Mouse (Mus musculus): ENCODE measurements around the gene Nrk. TPM values are rescaled to one million over a fixed set of nuclear protein-coding genes. Genes with fewer than 3 reads are reported as not detected.

Gene Nrk
- polyA plus RNA-seq (2014; fragmentation: Nextera tagmentation; extraction: Ambion mirVana): 6.4 and 13.3 TPM in 2 replicates

DNA sequence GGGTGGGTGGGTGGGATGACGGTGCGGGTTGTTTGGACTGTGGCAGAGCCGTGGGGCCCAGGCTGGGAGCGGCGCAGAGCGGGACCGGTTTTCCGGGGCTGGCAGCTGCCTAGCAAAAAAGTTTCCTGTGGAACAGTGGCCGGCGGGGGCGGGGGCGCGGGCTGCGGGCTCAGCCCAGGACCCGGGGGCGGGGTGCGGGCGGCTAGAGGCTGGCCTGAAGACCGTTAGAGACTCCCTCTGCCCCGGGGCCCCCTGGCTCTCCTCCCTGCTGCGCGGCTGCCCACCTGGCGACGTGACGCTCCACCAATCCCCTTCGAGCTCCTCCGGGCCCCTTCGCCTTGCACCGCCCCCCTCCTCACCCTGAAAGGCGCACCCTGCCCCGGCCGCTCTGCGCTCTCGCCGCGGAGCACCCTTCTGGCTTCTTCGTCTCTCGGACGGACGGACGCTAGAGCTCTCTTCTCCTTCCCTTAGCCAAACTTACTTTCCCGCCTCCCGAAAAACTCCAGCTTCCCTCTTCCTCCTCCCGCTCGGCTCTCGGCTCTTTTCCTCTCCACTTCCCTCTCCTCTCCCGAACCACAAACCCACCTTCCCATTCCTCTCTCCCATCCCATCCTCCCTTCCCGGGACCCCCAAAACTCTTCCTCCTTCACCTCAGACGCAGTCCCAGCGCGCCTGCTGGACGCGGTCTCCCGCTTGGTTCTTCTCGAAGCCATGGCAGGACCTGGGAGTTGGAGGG lies at the start of gene Nrk:
Gene Nrk, plus strand, starts transcription at position 390 of the 736 bp plus-strand sequence.
- Histone ChIP-seq H3K27ac (ENCODE audit: low read depth, low read length) (no peak within 1 kb of the TSS), H3K4me1 (ENCODE audit: control insufficient read depth, insufficient read depth, low read length) (no peaks in the 10 kb centered on the region), H3K9me3 (ENCODE audit: control insufficient read depth, low read length) (no peaks in the 10 kb centered on the region), H3K4me2 (replicated peaks; ENCODE audit: low read depth, low read length) (peak within 1 kb of the TSS; percentile 53), H3K4me3 (ENCODE audit: low read length) (peak within 1 kb of the TSS; percentile 46), H3K36me3 (ENCODE audit: control insufficient read depth, insufficient read depth, low read length) (no peaks in the 10 kb centered on the region), H3K9ac (ENCODE audit: low read depth, low read length) (peak within 1 kb of the TSS; percentile 31; the same call in 1 of the 2 replicates), H3K27me3 (ENCODE audit: control insufficient read depth, insufficient read depth, low read length) (no peaks in the 10 kb centered on the region)
- WGBS: 33% methylated on average over 39 of the region's 55 CpGs
- peak; percentile 95 for ATAC-seq (ENCODE audit: low FRiP score, low TSS enrichment)

DNA sequence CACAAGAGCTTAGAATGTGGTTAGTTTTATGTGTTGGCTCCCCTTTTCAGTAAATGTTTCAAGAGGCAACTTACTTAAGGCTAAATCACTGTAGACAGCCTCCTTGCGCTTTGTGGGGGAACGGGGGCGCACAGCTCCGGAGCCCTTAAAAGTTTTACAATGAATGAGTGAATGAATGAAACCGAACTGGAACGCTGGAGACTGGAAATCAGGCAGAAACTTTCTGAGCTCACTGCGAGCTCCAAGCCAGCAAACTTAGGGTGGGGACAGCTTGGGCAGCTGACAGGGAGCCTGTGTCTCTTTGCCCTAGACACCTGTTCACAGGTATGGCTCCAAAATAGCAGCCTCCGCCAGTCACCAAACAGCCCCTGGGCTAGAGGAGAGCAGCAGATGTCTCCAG lies 864 bp upstream of the Nrk start:
- Histone ChIP-seq H3K4me1 (ENCODE audit: control insufficient read depth, insufficient read depth, low read length) (no peaks in the 10 kb centered on the region), H3K36me3 (ENCODE audit: control insufficient read depth, insufficient read depth, low read length) (no peaks in the 10 kb centered on the region), H3K27ac (ENCODE audit: low read depth, low read length) (no peak overlapping the region), H3K9ac (ENCODE audit: low read depth, low read length) (no peak overlapping the region), H3K4me2 (replicated peaks; ENCODE audit: low read depth, low read length) (peak overlapping the region; percentile 53), H3K27me3 (ENCODE audit: control insufficient read depth, insufficient read depth, low read length) (no peaks in the 10 kb centered on the region), H3K9me3 (ENCODE audit: control insufficient read depth, low read length) (no peaks in the 10 kb centered on the region), H3K4me3 (ENCODE audit: low read length) (peak overlapping the region; percentile 46)
- WGBS: 31% methylated on average over 8 of the region's 8 CpGs
- no peak for ATAC-seq (ENCODE audit: low FRiP score, low TSS enrichment)

DNA sequence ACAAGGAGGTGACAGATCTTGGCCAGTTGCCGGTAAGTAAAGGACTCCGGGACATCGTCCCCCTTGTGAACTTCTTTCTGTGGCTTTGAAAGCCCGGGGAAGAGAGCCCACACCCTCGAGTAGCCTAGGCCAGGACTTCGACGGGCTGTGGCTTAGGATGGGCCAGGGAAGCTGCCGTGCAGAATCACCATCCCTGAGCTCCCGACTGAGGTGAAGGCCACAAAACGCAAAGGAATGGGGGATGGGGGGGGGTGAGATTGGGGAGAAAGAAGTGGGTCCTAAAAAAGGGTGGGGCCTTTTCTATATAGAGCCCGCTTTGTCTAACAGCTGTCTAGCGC lies 516 bp downstream of the Nrk start:
- no peaks in the 10 kb centered on the region for H3K27me3 ChIP-seq (ENCODE audit: control insufficient read depth, insufficient read depth, low read length)
- no peaks in the 10 kb centered on the region for H3K4me1 ChIP-seq (ENCODE audit: control insufficient read depth, insufficient read depth, low read length)
- peak; percentile 7; the same call in 1 of the 2 replicates for ATAC-seq (ENCODE audit: low FRiP score, low TSS enrichment)
- H3K4me2 ChIP-seq (replicated peaks; ENCODE audit: low read depth, low read length): peak overlapping the region; percentile 53
- WGBS: 36% methylated on average over 12 of the region's 12 CpGs
- no peak overlapping the region for H3K27ac ChIP-seq (ENCODE audit: low read depth, low read length)
- H3K36me3 ChIP-seq (ENCODE audit: control insufficient read depth, insufficient read depth, low read length): no peaks in the 10 kb centered on the region
- peak overlapping the region; percentile 46 for H3K4me3 ChIP-seq (ENCODE audit: low read length)
- peak overlapping the region; percentile 31; the same call in 1 of the 2 replicates for H3K9ac ChIP-seq (ENCODE audit: low read depth, low read length)
- no peaks in the 10 kb centered on the region for H3K9me3 ChIP-seq (ENCODE audit: control insufficient read depth, low read length)

DNA sequence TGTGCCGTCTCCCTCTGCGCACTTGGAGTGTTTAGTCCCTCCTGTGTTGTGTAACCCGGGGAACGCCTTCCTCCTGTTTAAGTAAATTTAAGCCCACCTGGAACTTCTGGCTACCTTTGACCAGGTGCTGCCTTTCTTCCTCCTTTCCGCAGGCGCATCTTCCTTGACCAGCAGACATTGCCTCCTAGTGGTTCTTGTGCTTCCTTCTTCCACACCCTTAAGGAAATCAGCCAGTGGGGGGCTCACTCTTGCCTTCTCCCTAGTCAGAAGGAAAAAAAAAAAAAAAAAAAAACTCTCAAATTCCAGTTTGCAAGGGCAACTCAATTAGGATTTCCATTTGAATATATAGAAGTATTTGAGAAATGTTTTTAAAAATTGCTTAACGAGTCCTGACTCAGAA lies 4.8 kb downstream of the Nrk start:
- Histone ChIP-seq H3K36me3 (ENCODE audit: control insufficient read depth, insufficient read depth, low read length) (no peaks in the 10 kb centered on the region), H3K4me3 (ENCODE audit: low read length) (no peak overlapping the region), H3K9ac (ENCODE audit: low read depth, low read length) (no peak overlapping the region), H3K9me3 (ENCODE audit: control insufficient read depth, low read length) (no peaks in the 10 kb centered on the region), H3K4me2 (replicated peaks; ENCODE audit: low read depth, low read length) (no peak overlapping the region), H3K27me3 (ENCODE audit: control insufficient read depth, insufficient read depth, low read length) (no peaks in the 10 kb centered on the region), H3K4me1 (ENCODE audit: control insufficient read depth, insufficient read depth, low read length) (no peaks in the 10 kb centered on the region), H3K27ac (ENCODE audit: low read depth, low read length) (no peak overlapping the region)
- ATAC-seq (ENCODE audit: low FRiP score, low TSS enrichment): no peak
- 69% methylated on average over 7 of the region's 7 CpGs for WGBS

- H3K4me1 ChIP-seq (ENCODE audit: control insufficient read depth, insufficient read depth, low read length): no peaks in the 10 kb centered on the region
- no peak overlapping the region for H3K4me3 ChIP-seq (ENCODE audit: low read length)
- ATAC-seq (ENCODE audit: low FRiP score, low TSS enrichment): no peak
- H3K27ac ChIP-seq (ENCODE audit: low read depth, low read length): no peak overlapping the region
- no peaks in the 10 kb centered on the region for H3K36me3 ChIP-seq (ENCODE audit: control insufficient read depth, insufficient read depth, low read length)
- H3K4me2 ChIP-seq (replicated peaks; ENCODE audit: low read depth, low read length): no peak overlapping the region
- no peaks in the 10 kb centered on the region; the same call in 1 of the 2 replicates for H3K27me3 ChIP-seq (ENCODE audit: control insufficient read depth, insufficient read depth, low read length)
- WGBS: 83% methylated on average over 6 of the region's 6 CpGs
- no peak overlapping the region for H3K9ac ChIP-seq (ENCODE audit: low read depth, low read length)
- H3K9me3 ChIP-seq (ENCODE audit: control insufficient read depth, low read length): no peaks in the 10 kb centered on the region
Observed at GRCm38 (mm10) chrX:138943905-138944304, 29.7 kb downstream of the Nrk start.

- no peak overlapping the region for H3K4me3 ChIP-seq (ENCODE audit: low read length)
- no peak for ATAC-seq (ENCODE audit: low FRiP score, low TSS enrichment)
- WGBS: 54% methylated on average over 3 of the region's 3 CpGs
Observed at GRCm38 (mm10) chrX:138960713-138961112, 46.5 kb downstream of the Nrk start.

GRCm38 (mm10) chrX:138978501-138978900 lies 64.3 kb downstream of the Nrk start:
- no peaks in the 10 kb centered on the region for H3K27me3 ChIP-seq (ENCODE audit: control insufficient read depth, insufficient read depth, low read length)
- no peaks in the 10 kb centered on the region for H3K4me1 ChIP-seq (ENCODE audit: control insufficient read depth, insufficient read depth, low read length)
- no peak overlapping the region for H3K4me3 ChIP-seq (ENCODE audit: low read length)
- no peak for ATAC-seq (ENCODE audit: low FRiP score, low TSS enrichment)
- H3K9me3 ChIP-seq (ENCODE audit: control insufficient read depth, low read length): no peaks in the 10 kb centered on the region
- no peak overlapping the region for H3K4me2 ChIP-seq (replicated peaks; ENCODE audit: low read depth, low read length)
- no peak overlapping the region for H3K27ac ChIP-seq (ENCODE audit: low read depth, low read length)
- 86% methylated on average over 3 of the region's 3 CpGs for WGBS
- H3K9ac ChIP-seq (ENCODE audit: low read depth, low read length): no peak overlapping the region
- H3K36me3 ChIP-seq (ENCODE audit: control insufficient read depth, insufficient read depth, low read length): no peaks in the 10 kb centered on the region; the same call in 1 of the 2 replicates

More at GRCm38 (mm10) chrX:138960713-138961112, 46.5 kb downstream of the Nrk start:
- Histone ChIP-seq H3K4me2 (replicated peaks; ENCODE audit: low read depth, low read length) (no peak overlapping the region), H3K9ac (ENCODE audit: low read depth, low read length) (no peak overlapping the region), H3K9me3 (ENCODE audit: control insufficient read depth, low read length) (no peaks in the 10 kb centered on the region), H3K4me1 (ENCODE audit: control insufficient read depth, insufficient read depth, low read length) (no peaks in the 10 kb centered on the region), H3K27me3 (ENCODE audit: control insufficient read depth, insufficient read depth, low read length) (no peaks in the 10 kb centered on the region), H3K36me3 (ENCODE audit: control insufficient read depth, insufficient read depth, low read length) (no peaks in the 10 kb centered on the region), H3K27ac (ENCODE audit: low read depth, low read length) (no peak overlapping the region)

- Histone ChIP-seq H3K27ac (ENCODE audit: low read depth, low read length) (no peak overlapping the region), H3K4me3 (ENCODE audit: low read length) (no peak overlapping the region), H3K36me3 (ENCODE audit: control insufficient read depth, insufficient read depth, low read length) (no peaks in the 10 kb centered on the region; the same call in 1 of the 2 replicates), H3K27me3 (ENCODE audit: control insufficient read depth, insufficient read depth, low read length) (no peaks in the 10 kb centered on the region), H3K4me2 (replicated peaks; ENCODE audit: low read depth, low read length) (no peak overlapping the region), H3K4me1 (ENCODE audit: control insufficient read depth, insufficient read depth, low read length) (no peaks in the 10 kb centered on the region), H3K9ac (ENCODE audit: low read depth, low read length) (no peak overlapping the region), H3K9me3 (ENCODE audit: control insufficient read depth, low read length) (no peaks in the 10 kb centered on the region)
- ATAC-seq (ENCODE audit: low FRiP score, low TSS enrichment): no peak
- 88% methylated on average over 2 of the region's 2 CpGs for WGBS
Observed at GRCm38 (mm10) chrX:138979249-138979648, 65.0 kb downstream of the Nrk start.

DNA sequence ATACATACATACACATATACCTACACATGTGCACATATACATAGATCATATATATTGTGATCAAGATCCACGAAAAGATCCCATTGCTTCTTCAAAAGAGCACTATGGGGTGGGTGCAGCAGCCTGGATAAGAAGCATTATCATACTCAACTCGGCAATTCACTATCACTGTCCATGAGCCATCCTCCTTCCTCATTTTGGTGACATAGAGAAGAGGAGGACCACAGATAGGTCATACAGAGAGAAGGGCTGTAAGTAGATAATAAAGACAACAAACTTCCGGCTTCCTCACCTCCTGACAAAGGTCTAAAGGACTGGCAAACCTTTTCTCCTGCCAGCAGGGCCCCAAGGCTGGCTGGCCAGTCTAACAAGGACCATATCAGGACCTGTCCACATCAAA lies 100.3 kb downstream of the Nrk start:
- no peak overlapping the region for H3K4me3 ChIP-seq (ENCODE audit: low read length)
- H3K27me3 ChIP-seq (ENCODE audit: control insufficient read depth, insufficient read depth, low read length): 0 out of 2 replicates have a peak, but pooled peaks cover 3% of the 10 kb centered on the region
- H3K27ac ChIP-seq (ENCODE audit: low read depth, low read length): no peak overlapping the region
- no peaks in the 10 kb centered on the region for H3K4me1 ChIP-seq (ENCODE audit: control insufficient read depth, insufficient read depth, low read length)
- WGBS: 64% methylated on average over 3 of the region's 3 CpGs
- H3K9me3 ChIP-seq (ENCODE audit: control insufficient read depth, low read length): no peaks in the 10 kb centered on the region
- ATAC-seq (ENCODE audit: low FRiP score, low TSS enrichment): no peak
- H3K36me3 ChIP-seq (ENCODE audit: control insufficient read depth, insufficient read depth, low read length): no peaks in the 10 kb centered on the region
- no peak overlapping the region for H3K4me2 ChIP-seq (replicated peaks; ENCODE audit: low read depth, low read length)
- H3K9ac ChIP-seq (ENCODE audit: low read depth, low read length): no peak overlapping the region

Measured in kidney, embryonic 14.5 days (tissue).